Mouse (Mus musculus) 3T3-L1 (cell line): Measurements from ENCODE around the gene Slc25a4.
"Not testable (repeated sequence)": the region's sequence is repeated elsewhere in the genome, so short reads cannot be mapped to it uniquely, and the experiment has no call there.

Experiments used
- DNase-seq: peaks from one replicate; pipeline ENCODE4 v3.0.0-alpha.2; 2015; ENCODE audit warnings: low read depth, low spot score

Gene Slc25a4

GRCm38 (mm10) chr8:46210404-46211315, at the start of gene Slc25a4:
Gene Slc25a4, minus strand, starts transcription at chr8:46211284.
- DNase-seq = peak; percentile 89

- no peak for DNase-seq
These were observed 47.0 kb upstream of the Slc25a4 start for GRCm38 (mm10) chr8:46257921-46258682.

- peak; percentile 10 for DNase-seq
These were observed 41.4 kb upstream of the Slc25a4 start for GRCm38 (mm10) chr8:46252456-46252855.

GRCm38 (mm10) chr8:46251561-46251960, 40.5 kb upstream of the Slc25a4 start:
- no peak for DNase-seq

- no peak for DNase-seq
These were observed 35.3 kb upstream of the Slc25a4 start for GRCm38 (mm10) chr8:46246346-46246745.

- DNase-seq = no peak
These were observed 31.9 kb upstream of the Slc25a4 start for GRCm38 (mm10) chr8:46242946-46243345.

GRCm38 (mm10) chr8:46241568-46242374, 30.7 kb upstream of the Slc25a4 start:
- peak; percentile 88 for DNase-seq

GRCm38 (mm10) chr8:46236441-46237223, 25.5 kb upstream of the Slc25a4 start:
- DNase-seq = peak; percentile 68

- no peak for DNase-seq
These were observed 23.7 kb upstream of the Slc25a4 start for GRCm38 (mm10) chr8:46234736-46235135.

- no peak for DNase-seq
These were observed 21.7 kb upstream of the Slc25a4 start for GRCm38 (mm10) chr8:46232798-46233197.

- not testable (repeated sequence) for DNase-seq
These were observed 20.9 kb upstream of the Slc25a4 start for GRCm38 (mm10) chr8:46231968-46232367.

GRCm38 (mm10) chr8:46226622-46227021, 15.5 kb upstream of the Slc25a4 start:
- DNase-seq = no peak

- DNase-seq = peak; percentile 98
These were observed 14.4 kb upstream of the Slc25a4 start for GRCm38 (mm10) chr8:46225501-46225900.

GRCm38 (mm10) chr8:46220566-46220965, 9.5 kb upstream of the Slc25a4 start:
- no peak for DNase-seq

GRCm38 (mm10) chr8:46216838-46217237, 5.8 kb upstream of the Slc25a4 start:
- DNase-seq = peak; percentile 36

- no peak for DNase-seq
These were observed 2.9 kb upstream of the Slc25a4 start for GRCm38 (mm10) chr8:46213971-46214480.

- no peak for DNase-seq
These were observed 1.1 kb upstream of the Slc25a4 start for GRCm38 (mm10) chr8:46212194-46212593.

- no peak for DNase-seq
These were observed 557 bp upstream of the Slc25a4 start for GRCm38 (mm10) chr8:46211611-46212071.

GRCm38 (mm10) chr8:46209057-46209456, 2.0 kb downstream of the Slc25a4 start:
- no peak for DNase-seq

- no peak for DNase-seq
These were observed 2.7 kb downstream of the Slc25a4 start for GRCm38 (mm10) chr8:46208354-46208753.

GRCm38 (mm10) chr8:46206107-46206506, 5.0 kb downstream of the Slc25a4 start:
- no peak for DNase-seq
